ENCODE assay signal across 14 mouse cellular contexts in the genomic region with DNA sequence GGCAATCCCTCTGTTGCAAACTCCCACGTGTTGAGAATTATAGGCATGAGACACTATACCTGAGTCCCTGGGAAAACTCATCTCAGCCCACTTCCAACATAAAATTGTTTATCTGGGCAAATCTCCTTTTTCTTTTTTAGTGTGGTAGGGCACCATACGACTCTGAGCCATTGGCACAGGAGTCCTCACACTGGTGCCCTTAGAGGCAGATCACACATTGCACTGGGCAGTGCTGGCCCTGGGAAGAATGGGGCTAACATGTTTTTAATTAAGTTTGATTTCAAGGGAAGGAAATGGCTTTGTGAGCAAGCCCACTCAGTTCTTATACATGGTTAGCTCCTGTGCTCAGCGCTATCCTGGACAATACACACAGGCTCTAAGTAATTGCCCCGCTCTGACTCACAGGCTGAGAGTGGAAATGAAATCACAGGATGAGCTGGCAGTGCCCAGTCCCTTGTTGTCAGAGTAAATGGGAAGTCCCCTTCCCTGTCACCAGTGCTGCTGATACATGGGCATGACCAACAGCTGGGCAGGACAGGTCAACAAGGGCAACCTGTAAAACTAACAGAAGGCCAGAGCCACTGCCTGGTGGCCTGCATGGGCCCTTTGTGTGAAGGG.
DNase-seq lines count a peak whose midpoint lies in the region; TF ChIP-seq lines count a peak whose summit lies in the region.
"Had no signal": no experiment of that assay in that cellular context is flagged by ENCODE, and none has a peak within 500 bp of the region (broad histone marks: within the 10 kb centered on the region; RNA-seq: fewer than 3 reads in every experiment).

No protein-coding gene starts in this region.

- no peak overlapping the region for H3K4me3 ChIP-seq in cerebellum, adult 2 months (replicated peaks; ENCODE audit: insufficient read depth, low read depth, low read length)
- H3K4me3 ChIP-seq: erythroblast, embryonic 14.5 days; liver, embryonic 13.5 days; megakaryocyte, embryonic 14.5 days had no signal

- H3K4me1 ChIP-seq in cerebellum, adult 2 months (ENCODE audit: control insufficient read depth, insufficient read depth, low read length), result no peaks in the 10 kb centered on the region
- H3K4me1 ChIP-seq: liver, embryonic 13.5 days had no signal

- no peak overlapping the region for H3K27ac ChIP-seq in cerebellum, adult 2 months (ENCODE audit: insufficient read depth, low read length)
- H3K27ac ChIP-seq: liver, embryonic 13.5 days had no signal

- WGBS in cerebellum, adult 2 months, result 99% methylated on average over 4 of the region's 4 CpGs

- DNase-seq in lung, postnatal 25 days (ENCODE audit: low spot score), result peak; percentile 28
- no peak for DNase-seq in lung, postnatal 14 days
- peak; percentile 56 for DNase-seq in NIH3T3 (ENCODE audit: low read depth)
- DNase-seq in brain, adult 2 months (ENCODE audit: low read depth, low spot score), result peak; percentile 51
- DNase-seq in lung, postnatal 4 days, result peak; percentile 15 to 37
- DNase-seq in cerebellum, adult 2 months, result no peak
- DNase-seq in liver, result no peak
- DNase-seq: cerebellum, adult 11 months; kidney, postnatal 4 days; liver, embryonic 13.5 days; retina, postnatal 1 day; spleen, adult 18-20 months had no signal

- TF ChIP-seq POLR2A in cerebellum, adult 2 months (IDR thresholded peaks at IDR 0.05; ENCODE audit: borderline replicate concordance, insufficient read depth, low read length), result no peak

- no peaks in the 10 kb centered on the region for H3K27me3 ChIP-seq in cerebellum, adult 2 months (ENCODE audit: control insufficient read depth, insufficient read depth, low read length)
- H3K27me3 ChIP-seq: liver, embryonic 13.5 days had no signal

- no peak for TF ChIP-seq CTCF in cerebellum, adult 2 months (IDR thresholded peaks at IDR 0.05; ENCODE audit: borderline replicate concordance, insufficient read depth, low read depth, low read length)

Comparison
In these comparisons a context has a peak if more than half of its experiments do, and no peak if none do; other contexts are left out.
1. DNase-seq: peak in lung, postnatal 25 days (single experiment), NIH3T3 (single experiment), brain, adult 2 months (single experiment) and lung, postnatal 4 days (2 of 2); none in lung, postnatal 14 days (single experiment), cerebellum, adult 2 months (0 of 2) and liver (single experiment).